Mouse (Mus musculus) v-Abl transformed pro-B cells (cell line): ENCODE measurements around the gene Gm15217.

Experiments
- in situ Hi-C, 2 experiments: fragments of 400-800 bp; cut with MboI; formaldehyde crosslinking; loops; one replicate each; pipeline ENCODE4 v1.15.1; 2025; ENCODE audit not compliant: unreplicated experiment in 2 of 2

Gene Gm15217

DNA sequence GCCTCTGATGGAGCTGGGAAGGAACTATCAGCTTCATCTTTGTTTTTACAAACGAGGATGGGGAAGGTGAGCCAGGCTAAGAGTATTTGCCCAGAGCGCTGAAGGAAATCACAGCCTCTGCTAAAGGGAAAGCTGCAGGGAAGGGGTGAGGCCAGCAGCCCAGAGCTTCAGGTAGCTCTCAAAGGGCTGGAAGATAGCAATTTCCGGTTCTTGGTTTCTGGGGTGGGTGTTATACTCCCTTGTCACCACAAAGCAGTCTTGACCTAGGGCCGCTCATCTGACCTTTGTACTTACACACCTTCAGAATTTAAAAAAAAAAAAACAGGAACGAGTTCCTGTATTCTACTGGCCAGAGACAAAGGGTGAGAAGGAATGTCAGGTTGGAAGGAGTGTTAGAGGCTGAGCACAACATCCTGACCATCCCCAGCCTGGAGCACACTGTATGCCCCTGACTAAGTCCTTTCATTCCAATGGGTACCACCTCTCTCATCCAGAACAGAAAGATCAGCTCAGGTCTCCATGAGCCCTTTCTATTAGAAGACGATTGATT lies 12.5 kb downstream of the Gm15217 start:
- in situ Hi-C loops = no loop called here

DNA sequence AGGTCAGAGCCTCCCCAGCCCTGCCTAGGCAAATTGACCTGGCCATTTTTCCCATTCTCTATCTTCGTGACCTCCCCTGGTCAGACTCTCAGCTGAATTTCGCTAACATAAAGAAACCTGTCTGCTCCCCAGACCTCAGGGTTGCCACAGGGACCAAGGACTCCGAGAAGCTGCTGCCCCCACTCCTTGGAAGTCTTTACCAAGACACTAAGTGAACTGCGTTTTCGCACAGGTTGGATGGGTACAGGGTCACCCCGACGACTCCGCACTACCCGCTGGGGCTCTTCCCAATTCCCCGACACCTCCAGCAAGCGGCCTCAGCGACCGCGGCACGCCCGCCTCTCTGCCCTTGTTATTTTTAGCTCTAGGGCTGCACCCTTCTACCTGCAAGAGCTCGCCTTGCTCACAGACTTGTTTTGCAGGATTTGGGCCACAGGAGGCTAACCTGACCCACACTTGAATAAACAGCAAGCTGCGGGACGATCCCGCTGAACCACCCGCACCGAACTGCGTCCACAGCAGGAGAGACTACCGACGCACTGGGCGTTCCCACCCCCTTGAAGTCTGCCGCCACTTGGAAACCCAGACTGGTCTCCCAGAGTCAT lies 19.0 kb downstream of the Gm15217 start:
- in situ Hi-C loops = no loop called here

DNA sequence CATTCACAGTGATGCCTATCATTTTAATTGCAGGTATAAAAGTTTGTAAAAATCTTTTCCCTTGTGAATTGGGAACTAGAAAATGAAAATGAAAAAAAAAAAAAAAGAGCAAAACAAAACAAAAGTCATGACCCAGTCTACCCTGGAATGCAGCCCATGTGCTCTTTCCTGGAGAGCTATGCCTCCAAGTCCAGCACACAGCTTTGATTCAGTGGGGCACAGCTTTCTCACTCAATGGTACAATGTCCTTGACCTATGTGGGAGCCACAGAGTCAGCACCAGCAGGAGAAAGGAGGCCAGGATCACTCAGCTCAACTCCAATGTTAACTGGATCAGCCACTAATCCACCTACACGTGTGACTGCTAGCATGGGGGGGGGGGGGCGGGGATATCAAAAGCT lies 20.7 kb downstream of the Gm15217 start:
- in situ Hi-C loops = no loop called here

DNA sequence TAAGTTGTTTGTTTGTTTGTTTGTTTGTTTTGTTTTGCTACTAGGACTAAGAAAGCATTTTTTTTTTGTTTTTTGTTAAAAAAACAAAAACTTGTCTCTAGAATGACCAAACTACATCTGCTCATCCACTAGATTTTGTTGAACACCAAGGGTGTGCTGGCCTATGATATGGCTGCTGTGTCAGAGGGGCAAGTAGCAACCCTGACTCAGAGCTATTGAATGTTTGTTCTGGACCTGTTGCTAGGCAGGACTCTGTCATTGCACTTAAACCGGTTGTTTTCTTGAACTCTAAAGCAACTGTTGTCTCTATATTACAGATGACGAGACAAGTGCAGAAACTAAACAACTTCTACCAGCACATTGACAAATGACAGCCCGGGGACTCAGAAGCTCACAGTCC lies 29.1 kb downstream of the Gm15217 start:
- in situ Hi-C loops = no loop called here

GRCm38 (mm10) chr14:46409016-46409415 lies 29.8 kb downstream of the Gm15217 start:
- in situ Hi-C loops = no loop called here

DNA sequence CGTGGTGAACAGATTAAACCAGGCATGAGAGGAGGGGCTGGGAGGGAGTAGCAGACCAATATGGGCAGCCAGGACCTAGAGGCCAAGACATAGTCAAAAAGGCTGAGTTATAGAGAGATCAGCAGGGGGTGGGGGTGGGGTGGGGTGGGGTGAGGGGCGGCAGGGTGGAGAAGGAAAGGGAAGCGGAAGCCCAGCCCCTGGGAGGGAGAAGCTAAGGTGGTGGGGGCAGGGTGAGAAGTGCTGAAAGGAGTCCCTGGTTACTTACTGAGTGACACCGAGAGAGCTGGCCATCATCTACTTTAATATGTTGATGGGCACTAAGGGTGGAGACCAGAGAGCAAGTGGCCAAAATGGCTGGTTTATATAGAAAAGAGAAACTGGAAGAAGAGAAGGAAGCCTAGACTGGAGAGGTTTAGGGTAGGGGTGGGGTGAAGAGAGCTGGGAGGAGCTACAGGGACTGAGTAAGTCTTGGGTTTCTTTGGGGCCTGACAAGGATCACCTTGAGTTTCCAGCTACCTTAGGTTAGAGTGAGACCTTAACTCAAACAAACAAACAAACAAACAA lies 31.4 kb downstream of the Gm15217 start:
- in situ Hi-C loops = no loop called here

- in situ Hi-C loops = no loop called here
Measured at GRCm38 (mm10) chr14:46412497-46413000, 33.3 kb downstream of the Gm15217 start.

DNA sequence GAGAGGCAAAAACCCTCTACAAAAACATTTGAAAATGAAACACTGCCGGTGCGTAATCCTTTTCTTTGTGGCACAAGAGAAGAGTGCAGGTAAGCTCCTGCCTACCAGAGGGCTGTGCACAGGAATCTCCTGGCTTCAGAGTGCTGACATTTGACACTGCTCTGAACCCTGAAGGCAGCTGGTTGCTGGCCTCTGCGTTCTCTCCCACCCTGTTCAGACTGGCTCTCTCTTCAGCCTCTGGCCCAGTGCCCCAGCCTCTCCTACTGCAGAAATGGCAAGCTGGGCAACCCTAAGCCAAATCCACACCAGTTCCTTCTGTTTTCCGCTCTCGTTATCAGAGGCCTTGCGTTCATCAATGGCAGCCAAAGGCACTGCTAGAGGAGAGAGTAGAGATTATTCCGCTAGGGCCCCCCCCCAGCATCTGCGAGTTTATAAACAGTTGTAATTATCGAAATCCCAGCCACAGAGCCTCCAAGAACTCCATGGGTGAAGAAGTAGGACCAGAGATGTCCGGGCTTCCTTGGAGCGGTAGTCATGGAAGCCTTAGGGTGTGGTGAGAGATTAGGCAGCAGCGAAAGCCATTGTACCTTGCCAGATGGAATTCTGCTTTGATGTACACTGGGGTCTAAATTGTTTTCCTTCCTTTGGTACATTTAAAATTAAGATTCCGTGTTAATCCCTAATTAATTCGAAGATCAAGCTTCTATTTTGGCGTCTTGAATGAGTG lies 39.3 kb downstream of the Gm15217 start:
- in situ Hi-C loops = no loop called here

DNA sequence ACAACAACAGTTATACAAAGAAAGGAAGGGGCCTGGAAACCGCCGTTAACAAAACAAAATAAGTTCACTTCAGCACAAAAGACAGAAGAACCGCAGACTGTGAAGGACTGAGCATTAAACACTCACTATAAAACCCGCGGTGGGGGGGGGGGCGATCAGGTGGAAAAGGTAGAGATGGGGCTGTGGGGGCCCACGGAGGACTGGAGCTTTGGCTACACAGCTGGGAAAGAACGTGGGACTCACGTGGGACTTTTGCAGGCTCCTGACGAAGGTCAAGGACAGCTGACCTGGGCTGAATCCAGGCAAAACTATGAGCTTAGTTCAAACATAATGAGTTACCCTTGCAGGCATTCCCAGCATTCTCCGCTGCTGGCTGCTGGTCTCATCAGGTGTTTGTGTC lies 40.1 kb downstream of the Gm15217 start:
- in situ Hi-C loops = no loop called here

- in situ Hi-C loops = no loop called here
Measured at GRCm38 (mm10) chr14:46421823-46422222, 42.6 kb downstream of the Gm15217 start.

- in situ Hi-C loops = no loop called here
Measured at GRCm38 (mm10) chr14:46427251-46427650, 48.0 kb downstream of the Gm15217 start.

- in situ Hi-C loops = no loop called here
Measured at GRCm38 (mm10) chr14:46430231-46430630, 51.0 kb downstream of the Gm15217 start.
